Mouse (Mus musculus) limb, embryonic 14.5 days (tissue): ENCODE data around the gene Pcgf1. TPM values are rescaled to one million over a fixed set of nuclear protein-coding genes. Genes with fewer than 3 reads are reported as not detected.
A peak's percentile ranks its signal among the peaks of the same experiment; 100 is the strongest.

Source experiments
- ATAC-seq: fragments of 200-750 bp; cut with Nextera tagmentation; 2 replicates; pipeline ENCODE4 v1.8.0; 2017; ENCODE audit warnings: low read depth, moderate number of reproducible peaks, moderate TSS enrichment; ENCODE audit not compliant: low FRiP score
- DNase-seq: peaks from one replicate; pipeline ENCODE4 v3.0.0-alpha.2; 2015; ENCODE audit warnings: low spot score
- H3K27ac ChIP-seq: fragments of 300-500 bp; sonication (generic); replicated peaks from 2 replicates; pipeline ENCODE4 v1.5.1; 2014; ENCODE audit warnings: low read depth, mild to moderate bottlenecking, low read length, moderate library complexity, mixed read lengths
- H3K27me3 ChIP-seq: fragments of 300-500 bp; sonication (generic); 2 replicates; pipeline ENCODE4 v1.6.1; 2014; ENCODE audit warnings: low read length, mixed read lengths; ENCODE audit not compliant: control insufficient read depth, insufficient read depth
- H3K36me3 ChIP-seq: fragments of 300-500 bp; sonication (generic); 2 replicates; pipeline ENCODE4 v1.6.1; 2014; ENCODE audit warnings: mild to moderate bottlenecking, low read length, moderate library complexity, mixed read lengths; ENCODE audit not compliant: control insufficient read depth, insufficient read depth
- H3K4me1 ChIP-seq: fragments of 300-500 bp; sonication (generic); 2 replicates; pipeline ENCODE4 v1.6.1; 2014; ENCODE audit warnings: antibody characterized with exemption, low read length, mixed read lengths; ENCODE audit not compliant: control insufficient read depth, insufficient read depth
- H3K4me2 ChIP-seq: fragments of 300-500 bp; sonication (generic); replicated peaks from 2 replicates; pipeline ENCODE4 v1.6.1; 2014; ENCODE audit warnings: low read depth, mild to moderate bottlenecking, low read length, moderate library complexity; ENCODE audit not compliant: severe bottlenecking
- H3K4me3 ChIP-seq: fragments of 300-500 bp; sonication (generic); replicated peaks from 2 replicates; pipeline ENCODE4 v1.5.1; 2014; ENCODE audit warnings: low read length
- H3K9ac ChIP-seq: fragments of 300-500 bp; sonication (generic); 2 replicates; pipeline ENCODE4 v1.6.1; 2014; ENCODE audit warnings: mild to moderate bottlenecking, low read depth, low read length, moderate library complexity; ENCODE audit not compliant: severe bottlenecking
- H3K9me3 ChIP-seq: fragments of 300-500 bp; sonication (generic); 2 replicates; pipeline ENCODE4 v1.6.1; 2016; ENCODE audit warnings: low read length; ENCODE audit not compliant: control insufficient read depth
- POLR2A ChIP-seq: fragments of 200-500 bp; IDR thresholded peaks from 2 replicates; pipeline ENCODE4 v1.8.0; 2012; ENCODE audit warnings: inconsistent platforms, mild to moderate bottlenecking, moderate library complexity, borderline replicate concordance; ENCODE audit not compliant: insufficient read depth, insufficient read length; ENCODE audit errors: extremely low read depth
- WGBS: fragments of 180-500 bp; shearing (Covaris S2); extraction: QIAGEN DNeasy Blood & Tissue Kit; methylation state at CpG from one replicate; pipeline ENCODE4 v1.1.7; 2014; 5-methylcytosine and 5-hydroxymethylcytosine counted together
- polyA plus RNA-seq, 2 experiments: library from polyadenylated mRNA; depleted of rRNA in 1 of 2; stranded (reverse) in 1 of 2; unstranded in 1 of 2; fragments of >200 nt; fragmentation: Nextera tagmentation in 1 of 2; extraction: Ambion mirVana in 1 of 2; gene quantifications; 2 replicates each; pipeline versions ENCODE4 v1.2.1 to v1.2.3; 2012 to 2014

Gene Pcgf1
- polyA plus RNA-seq, 2 experiments = 28.2 to 49.8 TPM

DNA sequence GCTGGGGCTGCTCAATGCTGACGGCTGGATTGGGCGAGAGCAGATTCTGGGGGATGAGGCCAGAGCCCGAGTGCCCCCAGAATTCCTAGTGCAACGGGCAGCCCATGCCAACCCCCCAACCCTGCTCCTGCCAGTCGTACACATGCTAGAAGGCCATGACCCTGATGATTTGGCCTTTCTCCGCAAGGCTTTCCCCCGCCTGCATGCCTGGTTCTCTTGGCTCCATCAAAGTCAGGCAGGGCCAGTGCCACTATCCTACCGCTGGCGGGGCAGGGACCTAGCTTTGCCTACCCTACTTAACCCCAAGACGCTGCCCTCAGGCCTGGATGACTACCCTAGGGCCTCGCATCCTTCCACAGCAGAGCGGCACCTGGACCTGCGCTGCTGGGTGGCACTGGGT is 39.9 kb downstream of the Pcgf1 start:
- Histone ChIP-seq H3K4me1 (peaks cover 22% of the 10 kb centered on the region), H3K27me3 (no peaks in the 10 kb centered on the region), H3K36me3 (peaks cover 33% of the 10 kb centered on the region), H3K9ac (no peak overlapping the region), H3K4me2 (no peak overlapping the region), H3K4me3 (no peak overlapping the region), H3K9me3 (no peaks in the 10 kb centered on the region), H3K27ac (no peak overlapping the region)
- no peak for ATAC-seq
- 90% methylated on average over 13 of the region's 13 CpGs for WGBS
- TF ChIP-seq POLR2A = no peak
- no peak for DNase-seq

- TF ChIP-seq POLR2A = no peak
- no peak for DNase-seq
- Histone ChIP-seq H3K4me3 (no peak overlapping the region), H3K4me2 (no peak overlapping the region), H3K9ac (no peak overlapping the region), H3K27me3 (no peaks in the 10 kb centered on the region), H3K4me1 (peaks cover 27% of the 10 kb centered on the region), H3K36me3 (peaks cover 33% of the 10 kb centered on the region), H3K27ac (no peak overlapping the region), H3K9me3 (no peaks in the 10 kb centered on the region)
- WGBS = 89% methylated on average over 11 of the region's 11 CpGs
- ATAC-seq = no peak
Observed at GRCm38 (mm10) chr6:83118369-83118768, 40.7 kb downstream of the Pcgf1 start.

DNA sequence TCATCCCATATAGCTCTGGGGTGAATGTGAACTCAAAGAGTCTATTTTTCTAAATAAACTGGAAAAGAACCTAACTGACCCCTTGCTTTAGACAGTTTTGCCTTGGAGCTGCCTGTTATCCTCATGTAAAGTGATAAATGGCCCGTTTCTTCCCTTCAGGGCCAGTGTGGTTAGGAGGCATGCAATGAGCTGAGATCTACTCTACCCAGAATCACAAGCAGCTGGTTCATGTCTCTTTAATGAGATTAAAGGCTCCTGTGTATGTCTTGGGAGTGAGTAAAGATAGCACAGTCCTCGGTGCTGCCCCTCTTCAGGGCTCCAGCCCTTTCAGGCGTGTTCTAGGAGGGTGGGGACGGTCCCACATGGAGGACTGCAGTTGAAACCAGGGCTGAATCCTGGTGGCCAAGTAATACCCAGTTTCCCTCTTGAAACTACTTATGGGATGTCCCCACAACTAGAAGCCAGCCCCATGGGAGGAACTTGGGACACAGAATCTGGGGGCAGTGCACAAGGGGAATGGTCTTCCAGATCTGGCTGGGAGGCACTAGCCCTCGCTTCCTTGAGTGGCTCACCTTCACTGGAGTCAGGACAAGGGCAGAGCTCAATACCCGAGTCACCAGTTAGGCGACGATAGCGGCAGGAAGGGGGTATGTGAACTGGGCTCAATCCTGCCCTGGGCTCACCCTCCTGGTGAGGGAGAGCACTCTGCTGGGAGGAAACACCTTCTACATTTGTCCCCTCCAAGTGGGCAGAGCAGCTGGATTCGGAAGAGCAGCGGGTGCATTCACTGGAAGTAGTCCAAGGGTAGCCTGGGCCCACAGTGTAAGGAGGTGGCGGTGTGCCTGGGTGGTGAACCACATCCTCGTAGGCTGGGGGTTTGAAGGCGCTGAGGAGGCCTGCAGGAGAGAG is 41.4 kb downstream of the Pcgf1 start:
- 87% methylated on average over 14 of the region's 14 CpGs for WGBS

DNA sequence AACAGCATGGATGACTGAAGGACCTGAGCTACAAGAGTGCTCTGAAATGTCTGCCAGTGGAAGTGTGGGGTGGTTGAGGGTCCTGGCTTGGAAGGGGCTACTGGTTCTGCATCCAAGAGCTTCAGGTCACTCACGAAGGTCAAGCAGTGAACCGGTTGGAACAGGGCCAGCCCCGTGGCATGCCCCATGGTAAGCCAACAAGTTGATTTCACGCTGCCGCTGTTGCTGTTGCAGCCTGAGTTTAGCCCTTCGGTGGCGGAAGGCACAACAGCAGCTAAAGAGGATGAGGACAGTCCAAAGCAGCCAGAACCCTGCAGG is 42.0 kb downstream of the Pcgf1 start:
- Histone ChIP-seq H3K9ac (peak overlapping the region; percentile 28; the same call in 1 of the 2 replicates), H3K9me3 (no peaks in the 10 kb centered on the region), H3K4me2 (peak overlapping the region; percentile 96), H3K4me1 (peaks cover 36% of the 10 kb centered on the region), H3K27ac (no peak overlapping the region), H3K27me3 (no peaks in the 10 kb centered on the region), H3K4me3 (no peak overlapping the region; the same call in 1 of the 2 replicates), H3K36me3 (peaks cover 38% of the 10 kb centered on the region)
- no peak for TF ChIP-seq POLR2A
- DNase-seq (no peak), ATAC-seq (no peak)
- 84% methylated on average over 7 of the region's 7 CpGs for WGBS

More for the DNA sequence above, 41.4 kb downstream of the Pcgf1 start:
- no peak for TF ChIP-seq POLR2A
- Histone ChIP-seq H3K9me3 (no peaks in the 10 kb centered on the region), H3K9ac (no peak overlapping the region), H3K27ac (no peak overlapping the region), H3K27me3 (no peaks in the 10 kb centered on the region), H3K36me3 (peaks cover 38% of the 10 kb centered on the region), H3K4me2 (no peak overlapping the region), H3K4me3 (no peak overlapping the region), H3K4me1 (peaks cover 31% of the 10 kb centered on the region)
- ATAC-seq (no peak), DNase-seq (no peak)

DNA sequence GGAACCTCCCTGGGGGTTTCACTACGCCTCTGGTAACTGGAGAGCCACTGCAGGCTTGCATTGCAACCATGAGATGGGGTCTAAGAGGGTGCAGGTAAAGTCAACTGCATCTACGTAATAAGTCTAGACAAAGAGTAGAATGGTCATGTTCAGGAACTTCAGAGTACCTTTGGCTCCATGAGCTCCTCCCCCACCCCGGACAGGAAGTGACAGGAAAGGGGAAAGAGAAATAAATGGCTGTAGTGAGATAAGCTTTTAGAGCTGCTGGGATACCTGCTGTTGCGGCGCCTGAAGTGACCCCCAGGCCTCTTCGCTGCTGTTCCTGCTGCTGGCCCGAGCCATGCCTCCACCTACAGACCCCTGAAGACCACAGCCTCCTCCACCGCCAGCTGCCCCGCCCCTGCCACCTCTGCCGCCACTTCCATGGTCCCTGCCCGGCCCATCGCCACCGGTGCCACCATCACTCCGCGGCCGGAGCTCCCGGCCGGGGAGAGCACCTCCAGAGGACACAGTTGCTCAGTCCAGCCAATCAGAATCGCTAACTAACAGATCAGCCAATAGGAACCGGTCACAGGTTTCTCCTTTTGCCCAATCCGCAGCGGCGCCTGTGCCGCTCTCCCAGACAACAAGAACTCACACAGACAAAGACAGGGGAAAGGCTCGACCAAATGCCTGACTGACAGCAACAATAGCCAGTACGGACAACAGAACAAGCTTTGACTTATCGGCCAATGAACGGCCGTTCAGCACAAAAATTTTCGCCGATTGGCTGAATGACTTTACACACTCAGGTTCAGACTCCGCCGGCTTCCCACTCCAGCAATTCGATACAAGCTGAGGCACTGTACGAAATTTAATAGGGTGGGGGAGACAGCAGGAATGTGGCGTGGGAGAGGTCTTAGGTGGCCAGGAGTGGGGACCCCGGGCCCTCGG is 43.5 kb downstream of the Pcgf1 start, which contains the start of gene Wbp1:
Gene Wbp1 (minus strand): TSS at position 630 of the 933 bp plus-strand sequence.
- ATAC-seq (peak; percentile 94), DNase-seq (peak; percentile 99)
- H3K9ac ChIP-seq = peak within 1 kb of the TSS; percentile 89
- peaks cover 38% of the 10 kb centered on the region for H3K36me3 ChIP-seq
- TF ChIP-seq POLR2A = peak; percentile 92
- no peaks in the 10 kb centered on the region for H3K27me3 ChIP-seq
- under 1% methylated on average over 36 of the region's 38 CpGs for WGBS
- peak within 1 kb of the TSS; percentile 96 for H3K4me2 ChIP-seq
- peaks cover 38% of the 10 kb centered on the region for H3K4me1 ChIP-seq
- peak within 1 kb of the TSS; percentile 99 for H3K27ac ChIP-seq
- H3K4me3 ChIP-seq = peak within 1 kb of the TSS; percentile 73
- no peaks in the 10 kb centered on the region for H3K9me3 ChIP-seq
